Mouse (Mus musculus): Measurements from ENCODE around the gene Doc2g.
"Not testable (repeated sequence)": the region's sequence is repeated elsewhere in the genome, so short reads cannot be mapped to it uniquely, and the experiment has no call there.

Doc2g gene

GRCm38 (mm10) chr19:4003112-4003511 lies at the start of gene Doc2g:
TSS of gene Doc2g (plus strand) at chr19:4003313.
- DNase-seq: no peak

GRCm38 (mm10) chr19:3955033-3955432 lies 48.1 kb upstream of the Doc2g start:
- no peak for DNase-seq

GRCm38 (mm10) chr19:3955804-3956203 lies 47.3 kb upstream of the Doc2g start:
- peak; percentile 56 to 58 for DNase-seq

- DNase-seq: not testable (repeated sequence)
Observed at GRCm38 (mm10) chr19:3957296-3958036, 45.6 kb upstream of the Doc2g start.

- DNase-seq: peak; percentile 37 to 78
Observed at GRCm38 (mm10) chr19:3958470-3958869, 44.6 kb upstream of the Doc2g start, which contains the start of gene Aldh3b3. TSS of gene Aldh3b3 (plus strand) at chr19:3958645.

GRCm38 (mm10) chr19:3959030-3959429 lies 44.1 kb upstream of the Doc2g start:
- no peak for DNase-seq

GRCm38 (mm10) chr19:3960211-3960610 lies 42.9 kb upstream of the Doc2g start:
- no peak for DNase-seq

- DNase-seq: not testable (repeated sequence)
Observed at GRCm38 (mm10) chr19:3961805-3962204, 41.3 kb upstream of the Doc2g start.

GRCm38 (mm10) chr19:3962469-3962868 lies 40.6 kb upstream of the Doc2g start:
- peak in 1 of 2 experiments; percentile 63 for DNase-seq

- no peak for DNase-seq
Observed at GRCm38 (mm10) chr19:3964030-3964429, 39.1 kb upstream of the Doc2g start.

- DNase-seq: peak in 1 of 2 experiments; percentile 31
Observed at GRCm38 (mm10) chr19:3966330-3967075, 36.6 kb upstream of the Doc2g start.

- no peak for DNase-seq
Observed at GRCm38 (mm10) chr19:3967258-3967657, 35.9 kb upstream of the Doc2g start.

GRCm38 (mm10) chr19:3972229-3972628 lies 30.9 kb upstream of the Doc2g start, which contains the start of gene Aldh3b2:
TSS of gene Aldh3b2 (plus strand) at chr19:3972328.
- DNase-seq: no peak

- DNase-seq: not testable (repeated sequence)
Observed at GRCm38 (mm10) chr19:3974608-3975007, 28.5 kb upstream of the Doc2g start.

- no peak for DNase-seq
Observed at GRCm38 (mm10) chr19:3975866-3976265, 27.2 kb upstream of the Doc2g start.

- peak; percentile 89 to 92 for DNase-seq
Observed at GRCm38 (mm10) chr19:3980309-3980708, 22.8 kb upstream of the Doc2g start.

GRCm38 (mm10) chr19:3980917-3981316 lies 22.2 kb upstream of the Doc2g start:
- DNase-seq: no peak

- DNase-seq: peak in 1 of 2 experiments; percentile 32
Observed at GRCm38 (mm10) chr19:3983527-3984200, 19.4 kb upstream of the Doc2g start.

- peak in 1 of 2 experiments; percentile 42 for DNase-seq
Observed at GRCm38 (mm10) chr19:3985261-3985681, 17.8 kb upstream of the Doc2g start.

- DNase-seq: peak; percentile 37 to 43
Observed at GRCm38 (mm10) chr19:3986334-3986733, 16.8 kb upstream of the Doc2g start, which contains the start of gene Acy3. TSS of gene Acy3 (plus strand) at chr19:3986570.

- no peak for DNase-seq
Observed at GRCm38 (mm10) chr19:3988066-3988465, 15.0 kb upstream of the Doc2g start.

GRCm38 (mm10) chr19:3988750-3989149 lies 14.4 kb upstream of the Doc2g start:
- DNase-seq: no peak

- no peak for DNase-seq
Observed at GRCm38 (mm10) chr19:3990804-3991203, 12.3 kb upstream of the Doc2g start.

Measured in cerebellum, postnatal 14 days (tissue).